Mouse (Mus musculus): Measurements from ENCODE around the gene Kalrn. TPM values are rescaled to one million over a fixed set of nuclear protein-coding genes. Genes with fewer than 3 reads are reported as not detected.
A peak's percentile ranks its signal among the peaks of the same experiment; 100 is the strongest.

Gene Kalrn
- polyA plus RNA-seq, 1 experiment from 2014 or later: 23.0 TPM

GRCm38 (mm10) chr16:34440019-34440615 is 133.2 kb downstream of the Kalrn start:
- Histone ChIP-seq H3K9me3 (replicated peaks; ENCODE audit: control insufficient read depth, low read length) (no peaks in the 10 kb centered on the region), H3K27me3 (ENCODE audit: control insufficient read depth, insufficient read depth, low read length) (no peaks in the 10 kb centered on the region), H3K4me1 (ENCODE audit: control insufficient read depth, insufficient read depth, low read length) (peaks cover 20% of the 10 kb centered on the region), H3K36me3 (ENCODE audit: control insufficient read depth, insufficient read depth, low read length) (no peaks in the 10 kb centered on the region), H3K27ac (ENCODE audit: low read depth, low read length) (peak overlapping the region; percentile 78), H3K4me2 (no peak overlapping the region), H3K9ac (ENCODE audit: low read depth, low read length) (no peak overlapping the region), H3K4me3 (ENCODE audit: low read depth, low read length) (no peak overlapping the region)
- ATAC-seq (replicated peaks; ENCODE audit: insufficient number of reproducible peaks, low FRiP score, low TSS enrichment): 0 out of 2 replicates have a peak, but pooled peaks have one; percentile 36
- 73% methylated on average over 8 of the region's 8 CpGs for WGBS (ENCODE audit: insufficient replicate concordance)

GRCm38 (mm10) chr16:34430131-34430530 is 143.2 kb downstream of the Kalrn start:
- H3K36me3 ChIP-seq (ENCODE audit: control insufficient read depth, insufficient read depth, low read length): no peaks in the 10 kb centered on the region
- no peak for ATAC-seq (replicated peaks; ENCODE audit: insufficient number of reproducible peaks, low FRiP score, low TSS enrichment)
- H3K9ac ChIP-seq (ENCODE audit: low read depth, low read length): no peak overlapping the region
- whole genome bisulfite sequencing (ENCODE audit: insufficient replicate concordance): 76% methylated on average over 5 of the region's 5 CpGs
- H3K9me3 ChIP-seq (replicated peaks; ENCODE audit: control insufficient read depth, low read length): no peaks in the 10 kb centered on the region
- no peak overlapping the region for H3K27ac ChIP-seq (ENCODE audit: low read depth, low read length)
- no peak overlapping the region for H3K4me3 ChIP-seq (ENCODE audit: low read depth, low read length)
- H3K4me1 ChIP-seq (ENCODE audit: control insufficient read depth, insufficient read depth, low read length): peaks cover 11% of the 10 kb centered on the region
- H3K4me2 ChIP-seq: no peak overlapping the region
- no peaks in the 10 kb centered on the region for H3K27me3 ChIP-seq (ENCODE audit: control insufficient read depth, insufficient read depth, low read length)

GRCm38 (mm10) chr16:34427654-34428053 is 145.7 kb downstream of the Kalrn start:
- 63% methylated on average over 5 of the region's 5 CpGs for WGBS (ENCODE audit: insufficient replicate concordance)
- ATAC-seq (replicated peaks; ENCODE audit: insufficient number of reproducible peaks, low FRiP score, low TSS enrichment): no peak

GRCm38 (mm10) chr16:34421473-34421872 is 151.9 kb downstream of the Kalrn start:
- H3K4me1 ChIP-seq (ENCODE audit: control insufficient read depth, insufficient read depth, low read length): peaks cover 33% of the 10 kb centered on the region
- 8% methylated on average over 6 of the region's 6 CpGs for WGBS (ENCODE audit: insufficient replicate concordance)
- no peaks in the 10 kb centered on the region for H3K36me3 ChIP-seq (ENCODE audit: control insufficient read depth, insufficient read depth, low read length)
- no peaks in the 10 kb centered on the region for H3K27me3 ChIP-seq (ENCODE audit: control insufficient read depth, insufficient read depth, low read length)
- ATAC-seq (replicated peaks; ENCODE audit: insufficient number of reproducible peaks, low FRiP score, low TSS enrichment): 0 out of 2 replicates have a peak, but pooled peaks have one; percentile 42
- H3K4me2 ChIP-seq: peak overlapping the region; percentile 12
- peak overlapping the region; percentile 41 for H3K27ac ChIP-seq (ENCODE audit: low read depth, low read length)
- H3K4me3 ChIP-seq (ENCODE audit: low read depth, low read length): no peak overlapping the region
- no peak overlapping the region for H3K9ac ChIP-seq (ENCODE audit: low read depth, low read length)
- no peaks in the 10 kb centered on the region for H3K9me3 ChIP-seq (replicated peaks; ENCODE audit: control insufficient read depth, low read length)

More at GRCm38 (mm10) chr16:34427654-34428053, 145.7 kb downstream of the Kalrn start:
- Histone ChIP-seq H3K9me3 (replicated peaks; ENCODE audit: control insufficient read depth, low read length) (no peaks in the 10 kb centered on the region), H3K4me2 (no peak overlapping the region), H3K4me1 (ENCODE audit: control insufficient read depth, insufficient read depth, low read length) (peaks cover 13% of the 10 kb centered on the region), H3K27ac (ENCODE audit: low read depth, low read length) (no peak overlapping the region), H3K36me3 (ENCODE audit: control insufficient read depth, insufficient read depth, low read length) (no peaks in the 10 kb centered on the region), H3K9ac (ENCODE audit: low read depth, low read length) (no peak overlapping the region), H3K27me3 (ENCODE audit: control insufficient read depth, insufficient read depth, low read length) (no peaks in the 10 kb centered on the region), H3K4me3 (ENCODE audit: low read depth, low read length) (no peak overlapping the region)

GRCm38 (mm10) chr16:34417966-34418365 is 155.4 kb downstream of the Kalrn start:
- 53% methylated on average over 3 of the region's 3 CpGs for WGBS (ENCODE audit: insufficient replicate concordance)
- Histone ChIP-seq H3K36me3 (ENCODE audit: control insufficient read depth, insufficient read depth, low read length) (no peaks in the 10 kb centered on the region), H3K4me3 (ENCODE audit: low read depth, low read length) (no peak overlapping the region), H3K27ac (ENCODE audit: low read depth, low read length) (no peak overlapping the region), H3K4me2 (no peak overlapping the region), H3K4me1 (ENCODE audit: control insufficient read depth, insufficient read depth, low read length) (peaks cover 37% of the 10 kb centered on the region), H3K9ac (ENCODE audit: low read depth, low read length) (no peak overlapping the region), H3K27me3 (ENCODE audit: control insufficient read depth, insufficient read depth, low read length) (no peaks in the 10 kb centered on the region), H3K9me3 (replicated peaks; ENCODE audit: control insufficient read depth, low read length) (no peaks in the 10 kb centered on the region)
- no peak for ATAC-seq (replicated peaks; ENCODE audit: insufficient number of reproducible peaks, low FRiP score, low TSS enrichment)

- Histone ChIP-seq H3K27ac (ENCODE audit: low read depth, low read length) (no peak overlapping the region), H3K9me3 (replicated peaks; ENCODE audit: control insufficient read depth, low read length) (no peaks in the 10 kb centered on the region), H3K4me1 (ENCODE audit: control insufficient read depth, insufficient read depth, low read length) (peaks cover 35% of the 10 kb centered on the region), H3K27me3 (ENCODE audit: control insufficient read depth, insufficient read depth, low read length) (no peaks in the 10 kb centered on the region), H3K9ac (ENCODE audit: low read depth, low read length) (no peak overlapping the region), H3K4me3 (ENCODE audit: low read depth, low read length) (no peak overlapping the region), H3K36me3 (ENCODE audit: control insufficient read depth, insufficient read depth, low read length) (no peaks in the 10 kb centered on the region), H3K4me2 (no peak overlapping the region)
- WGBS (ENCODE audit: insufficient replicate concordance): 80% methylated on average over 3 of the region's 3 CpGs
- no peak for ATAC-seq (replicated peaks; ENCODE audit: insufficient number of reproducible peaks, low FRiP score, low TSS enrichment)
These were observed 155.9 kb downstream of the Kalrn start for GRCm38 (mm10) chr16:34417383-34417782.

GRCm38 (mm10) chr16:34414581-34414980 is 158.8 kb downstream of the Kalrn start:
- no peak for ATAC-seq (replicated peaks; ENCODE audit: insufficient number of reproducible peaks, low FRiP score, low TSS enrichment)
- Histone ChIP-seq H3K27me3 (ENCODE audit: control insufficient read depth, insufficient read depth, low read length) (no peaks in the 10 kb centered on the region), H3K4me3 (ENCODE audit: low read depth, low read length) (no peak overlapping the region), H3K36me3 (ENCODE audit: control insufficient read depth, insufficient read depth, low read length) (no peaks in the 10 kb centered on the region), H3K9ac (ENCODE audit: low read depth, low read length) (no peak overlapping the region), H3K4me1 (ENCODE audit: control insufficient read depth, insufficient read depth, low read length) (peaks cover 13% of the 10 kb centered on the region), H3K4me2 (no peak overlapping the region), H3K9me3 (replicated peaks; ENCODE audit: control insufficient read depth, low read length) (no peaks in the 10 kb centered on the region), H3K27ac (ENCODE audit: low read depth, low read length) (no peak overlapping the region)
- WGBS (ENCODE audit: insufficient replicate concordance): 49% methylated on average over 7 of the region's 7 CpGs

GRCm38 (mm10) chr16:34413868-34414333 is 159.4 kb downstream of the Kalrn start:
- 32% methylated on average over 10 of the region's 10 CpGs for WGBS (ENCODE audit: insufficient replicate concordance)

GRCm38 (mm10) chr16:34407036-34407435 is 166.3 kb downstream of the Kalrn start:
- no peaks in the 10 kb centered on the region for H3K27me3 ChIP-seq (ENCODE audit: control insufficient read depth, insufficient read depth, low read length)
- no peak overlapping the region for H3K27ac ChIP-seq (ENCODE audit: low read depth, low read length)
- no peak overlapping the region for H3K4me3 ChIP-seq (ENCODE audit: low read depth, low read length)
- no peak for ATAC-seq (replicated peaks; ENCODE audit: insufficient number of reproducible peaks, low FRiP score, low TSS enrichment)
- no peaks in the 10 kb centered on the region for H3K4me1 ChIP-seq (ENCODE audit: control insufficient read depth, insufficient read depth, low read length)
- WGBS (ENCODE audit: insufficient replicate concordance): 70% methylated on average over 8 of the region's 8 CpGs
- H3K4me2 ChIP-seq: no peak overlapping the region
- no peaks in the 10 kb centered on the region for H3K9me3 ChIP-seq (replicated peaks; ENCODE audit: control insufficient read depth, low read length)
- H3K9ac ChIP-seq (ENCODE audit: low read depth, low read length): no peak overlapping the region
- H3K36me3 ChIP-seq (ENCODE audit: control insufficient read depth, insufficient read depth, low read length): no peaks in the 10 kb centered on the region

More at GRCm38 (mm10) chr16:34413868-34414333, 159.4 kb downstream of the Kalrn start:
- H3K4me1 ChIP-seq (ENCODE audit: control insufficient read depth, insufficient read depth, low read length): peaks cover 13% of the 10 kb centered on the region
- H3K36me3 ChIP-seq (ENCODE audit: control insufficient read depth, insufficient read depth, low read length): no peaks in the 10 kb centered on the region
- no peaks in the 10 kb centered on the region for H3K27me3 ChIP-seq (ENCODE audit: control insufficient read depth, insufficient read depth, low read length)
- H3K9ac ChIP-seq (ENCODE audit: low read depth, low read length): 0 out of 2 replicates have a peak overlapping the region, but pooled peaks have one; percentile 5
- H3K4me3 ChIP-seq (ENCODE audit: low read depth, low read length): no peak overlapping the region
- 0 out of 2 replicates have a peak overlapping the region, but pooled peaks have one; percentile 15 for H3K27ac ChIP-seq (ENCODE audit: low read depth, low read length)
- no peak for ATAC-seq (replicated peaks; ENCODE audit: insufficient number of reproducible peaks, low FRiP score, low TSS enrichment)
- no peaks in the 10 kb centered on the region for H3K9me3 ChIP-seq (replicated peaks; ENCODE audit: control insufficient read depth, low read length)
- no peak overlapping the region for H3K4me2 ChIP-seq

All from heart, embryonic 11.5 days (tissue).